Mouse (Mus musculus): ENCODE results near the gene Platr25. TPM values are rescaled to one million over a fixed set of nuclear protein-coding genes. Genes with fewer than 3 reads are reported as not detected.
"Not testable (repeated sequence)": the region's sequence is repeated elsewhere in the genome, so short reads cannot be mapped to it uniquely, and the experiment has no call there.

The Platr25 gene
- polyA plus RNA-seq (2012; rRNA removed) = 11.0 and 11.9 TPM in 2 replicates

GRCm38 (mm10) chr13:62760432-62761415, at the start of gene Platr25:
TSS of gene Platr25 (minus strand) at chr13:62760709.
- H3K4me3 ChIP-seq (ENCODE audit: insufficient read depth, low read length) = peak within 1 kb of the TSS; percentile 58
- not testable (repeated sequence) for H3K4me1 ChIP-seq (ENCODE audit: control insufficient read depth, insufficient read depth, low read length); H3K27ac ChIP-seq (ENCODE audit: insufficient read depth, low read length)

GRCm38 (mm10) chr13:62807981-62808380, 47.5 kb upstream of the Platr25 start:
- H3K4me3 ChIP-seq (ENCODE audit: insufficient read depth, low read length); H3K4me1 ChIP-seq (ENCODE audit: control insufficient read depth, insufficient read depth, low read length); H3K27ac ChIP-seq (ENCODE audit: insufficient read depth, low read length): not testable (repeated sequence)

- H3K4me1 ChIP-seq (ENCODE audit: control insufficient read depth, insufficient read depth, low read length); H3K27ac ChIP-seq (ENCODE audit: insufficient read depth, low read length): not testable (repeated sequence)
- peak overlapping the region; percentile 60 for H3K4me3 ChIP-seq (ENCODE audit: insufficient read depth, low read length)
These were observed 25.6 kb upstream of the Platr25 start for GRCm38 (mm10) chr13:62786135-62786493.

GRCm38 (mm10) chr13:62785199-62786134, 25.0 kb upstream of the Platr25 start, which contains the start of gene Gm5141:
TSS of gene Gm5141 (minus strand) at chr13:62785808.
- H3K4me1 ChIP-seq (ENCODE audit: control insufficient read depth, insufficient read depth, low read length); H3K27ac ChIP-seq (ENCODE audit: insufficient read depth, low read length): not testable (repeated sequence)
- peak within 1 kb of the TSS; percentile 60 for H3K4me3 ChIP-seq (ENCODE audit: insufficient read depth, low read length)

- H3K4me3 ChIP-seq (ENCODE audit: insufficient read depth, low read length); H3K4me1 ChIP-seq (ENCODE audit: control insufficient read depth, insufficient read depth, low read length); H3K27ac ChIP-seq (ENCODE audit: insufficient read depth, low read length): not testable (repeated sequence)
- TF ChIP-seq CTCF (IDR thresholded peaks at IDR 0.05; ENCODE audit: extremely low read depth, insufficient read depth, low read length) = peak; percentile 31; the same call in 1 of the 2 replicates
These were observed 3.3 kb upstream of the Platr25 start for GRCm38 (mm10) chr13:62763806-62764205.

GRCm38 (mm10) chr13:62733322-62733721, 27.2 kb downstream of the Platr25 start:
- H3K27ac ChIP-seq (ENCODE audit: insufficient read depth, low read length) = no peak overlapping the region
- H3K4me3 ChIP-seq (ENCODE audit: insufficient read depth, low read length) = no peak overlapping the region
- no peaks in the 10 kb centered on the region for H3K4me1 ChIP-seq (ENCODE audit: control insufficient read depth, insufficient read depth, low read length)
- no peak for TF ChIP-seq CTCF (IDR thresholded peaks at IDR 0.05; ENCODE audit: extremely low read depth, insufficient read depth, low read length)
- no peak for TF ChIP-seq POLR2A (IDR thresholded peaks at IDR 0.05; ENCODE audit: extremely low read depth, insufficient read depth, low read length)

- not testable (repeated sequence) for H3K4me1 ChIP-seq (ENCODE audit: control insufficient read depth, insufficient read depth, low read length); H3K4me3 ChIP-seq (ENCODE audit: insufficient read depth, low read length); H3K27ac ChIP-seq (ENCODE audit: insufficient read depth, low read length)
These were observed 47.9 kb downstream of the Platr25 start for GRCm38 (mm10) chr13:62712611-62713010.

- H3K4me3 ChIP-seq (ENCODE audit: insufficient read depth, low read length) = peak overlapping the region; percentile 61
- H3K4me1 ChIP-seq (ENCODE audit: control insufficient read depth, insufficient read depth, low read length) = not testable (repeated sequence)
- H3K27ac ChIP-seq (ENCODE audit: insufficient read depth, low read length) = peak overlapping the region; percentile 21; the same call in 1 of the 2 replicates
These were observed 75.2 kb downstream of the Platr25 start for GRCm38 (mm10) chr13:62685287-62685648.

GRCm38 (mm10) chr13:62684608-62685286, 75.8 kb downstream of the Platr25 start:
- Histone ChIP-seq H3K4me3 (ENCODE audit: insufficient read depth, low read length) (peak overlapping the region; percentile 61), H3K27ac (ENCODE audit: insufficient read depth, low read length) (peak overlapping the region; percentile 21; the same call in 1 of the 2 replicates)
- not testable (repeated sequence) for H3K4me1 ChIP-seq (ENCODE audit: control insufficient read depth, insufficient read depth, low read length)

- no peak for TF ChIP-seq CTCF (IDR thresholded peaks at IDR 0.05; ENCODE audit: extremely low read depth, insufficient read depth, low read length)
- TF ChIP-seq POLR2A (IDR thresholded peaks at IDR 0.05; ENCODE audit: extremely low read depth, insufficient read depth, low read length) = no peak
- no peak overlapping the region for H3K27ac ChIP-seq (ENCODE audit: insufficient read depth, low read length)
These were observed 107.2 kb downstream of the Platr25 start for GRCm38 (mm10) chr13:62653369-62653743.

More at GRCm38 (mm10) chr13:62653369-62653743, 107.2 kb downstream of the Platr25 start:
- Histone ChIP-seq H3K4me3 (ENCODE audit: insufficient read depth, low read length) (peak overlapping the region; percentile 54), H3K4me1 (ENCODE audit: control insufficient read depth, insufficient read depth, low read length) (no peaks in the 10 kb centered on the region)
